Mouse (Mus musculus) kidney, adult 2 months (tissue): ENCODE measurements around the gene Prkar1a. TPM values are rescaled to one million over a fixed set of nuclear protein-coding genes. Genes with fewer than 3 reads are reported as not detected.

Experiments
- DNase-seq: peaks from one replicate; pipeline ENCODE4 v3.0.0; 2021
- H3K27ac ChIP-seq: fragments of 200-500 bp; 2 replicates; pipeline ENCODE4 v1.5.1; 2012; ENCODE audit warnings: low read depth, low read length, control low read depth, inconsistent platforms; ENCODE audit not compliant: insufficient read depth
- H3K27me3 ChIP-seq: fragments of 200-500 bp; replicated peaks from 2 replicates; pipeline ENCODE4 v1.6.1; 2012; ENCODE audit warnings: mild to moderate bottlenecking, moderate library complexity, low read length, inconsistent platforms; ENCODE audit not compliant: control insufficient read depth, insufficient read depth
- H3K36me3 ChIP-seq: fragments of 200-500 bp; 2 replicates; pipeline ENCODE4 v1.6.1; 2012; ENCODE audit warnings: mild to moderate bottlenecking, moderate library complexity, low read length, inconsistent platforms; ENCODE audit not compliant: control insufficient read depth, insufficient read depth
- H3K4me1 ChIP-seq: fragments of 200-500 bp; 2 replicates; pipeline ENCODE4 v1.6.1; 2011; ENCODE audit warnings: low read length; ENCODE audit not compliant: control insufficient read depth, insufficient read depth
- H3K4me3 ChIP-seq: fragments of 200-500 bp; 2 replicates; pipeline ENCODE4 v1.5.1; 2011; ENCODE audit warnings: mild to moderate bottlenecking, low read depth, low read length, control low read depth; ENCODE audit not compliant: insufficient read depth
- CTCF ChIP-seq: fragments of 200-500 bp; conservative IDR thresholded peaks from 2 replicates; pipeline ENCODE4 v1.5.1; 2011; ENCODE audit warnings: low read depth, mild to moderate bottlenecking, control low read depth, low read length, moderate library complexity, mixed read lengths; ENCODE audit not compliant: insufficient read depth, insufficient read length
- POLR2A ChIP-seq: fragments of 200-500 bp; IDR thresholded peaks from one replicate; pipeline ENCODE4 v1.6.1; 2011; ENCODE audit warnings: low read depth, low read length, control low read depth
- WGBS: fragments of 180-500 bp; shearing (Covaris S2); methylation state at CpG from one replicate; pipeline ENCODE4 v1.1.7; 2018; 5-methylcytosine and 5-hydroxymethylcytosine counted together
- polyA plus RNA-seq: library from polyadenylated mRNA; depleted of rRNA; stranded (reverse); fragments of >200 nt; gene quantifications from 2 replicates; pipeline ENCODE4 v1.2.3, GENCODE M21; 2012

The Prkar1a gene
- polyA plus RNA-seq, 1 experiment: 102 TPM

DNA sequence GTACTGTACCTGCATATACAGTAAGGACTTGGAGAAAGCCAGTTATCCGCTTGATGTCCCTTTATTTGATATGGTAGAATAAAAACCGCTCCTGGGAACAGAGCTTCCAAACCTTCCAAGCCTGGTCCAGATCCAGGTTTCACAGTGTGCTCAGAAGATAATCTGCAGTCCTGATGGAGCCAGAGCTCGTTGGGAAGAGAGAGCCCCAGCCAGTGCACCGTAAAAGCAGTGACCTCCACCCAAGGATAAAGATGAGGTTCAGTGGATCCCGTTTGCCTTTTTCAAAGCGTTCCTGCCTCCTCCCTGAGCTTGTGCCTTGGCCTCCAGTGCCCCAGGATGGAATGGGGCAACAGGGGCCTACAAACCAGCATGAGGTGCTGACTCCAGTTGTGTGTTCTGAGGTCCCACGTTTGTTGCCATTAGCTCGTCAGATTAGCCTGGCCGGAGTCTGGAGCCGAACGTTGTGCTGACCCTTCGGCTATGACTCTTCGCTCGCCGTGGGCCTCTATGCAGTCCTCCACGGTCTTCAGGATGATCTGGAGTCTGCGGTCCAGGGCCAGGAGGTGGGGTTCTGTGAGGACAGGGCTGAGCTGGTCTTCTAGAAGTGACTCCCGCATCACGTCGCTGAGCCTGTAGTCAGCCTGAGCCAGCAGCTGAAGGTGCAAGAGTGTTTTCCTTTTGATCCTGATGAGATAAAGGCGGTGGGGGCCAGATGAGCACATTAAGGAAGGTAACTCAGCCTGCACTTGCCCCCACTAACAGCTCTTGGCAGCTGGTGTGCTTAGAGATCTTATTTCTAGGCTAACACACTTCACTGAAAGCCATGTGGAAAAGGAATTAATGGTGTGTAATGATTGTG lies 23.9 kb downstream of the Prkar1a start:
- WGBS: 51% methylated on average over 21 of the region's 21 CpGs
- no peaks in the 10 kb centered on the region for H3K4me1 ChIP-seq
- no peak for DNase-seq

GRCm38 (mm10) chr11:109673741-109674140 lies 24.5 kb downstream of the Prkar1a start:
- WGBS: 82% methylated on average over 7 of the region's 7 CpGs

More for the DNA sequence above, 23.9 kb downstream of the Prkar1a start:
- Histone ChIP-seq H3K27ac (no peak overlapping the region), H3K27me3 (no peaks in the 10 kb centered on the region), H3K36me3 (peaks cover 2% of the 10 kb centered on the region; the same call in 1 of the 2 replicates), H3K4me3 (no peak overlapping the region)
- TF ChIP-seq POLR2A (no peak), CTCF (no peak)

GRCm38 (mm10) chr11:109674542-109674941 lies 25.3 kb downstream of the Prkar1a start:
- Histone ChIP-seq H3K36me3 (no peaks in the 10 kb centered on the region), H3K4me3 (no peak overlapping the region), H3K27ac (no peak overlapping the region), H3K4me1 (no peaks in the 10 kb centered on the region), H3K27me3 (no peaks in the 10 kb centered on the region)
- 82% methylated on average over 11 of the region's 11 CpGs for WGBS
- DNase-seq: no peak
- peak; percentile 17; the same call in 1 of the 2 replicates for TF ChIP-seq CTCF
- TF ChIP-seq POLR2A: no peak

More at GRCm38 (mm10) chr11:109673741-109674140, 24.5 kb downstream of the Prkar1a start:
- Histone ChIP-seq H3K36me3 (no peaks in the 10 kb centered on the region), H3K4me1 (no peaks in the 10 kb centered on the region), H3K27me3 (no peaks in the 10 kb centered on the region), H3K27ac (no peak overlapping the region), H3K4me3 (no peak overlapping the region)
- TF ChIP-seq CTCF (no peak), POLR2A (no peak)
- DNase-seq: no peak

GRCm38 (mm10) chr11:109675208-109675607 lies 26.0 kb downstream of the Prkar1a start:
- H3K4me3 ChIP-seq: no peak overlapping the region
- TF ChIP-seq POLR2A (no peak), CTCF (no peak)
- no peak overlapping the region for H3K27ac ChIP-seq
- DNase-seq: no peak
- H3K27me3 ChIP-seq: no peaks in the 10 kb centered on the region
- WGBS: 88% methylated on average over 3 of the region's 3 CpGs
- H3K36me3 ChIP-seq: no peaks in the 10 kb centered on the region
- no peaks in the 10 kb centered on the region for H3K4me1 ChIP-seq

GRCm38 (mm10) chr11:109675771-109676170 lies 26.6 kb downstream of the Prkar1a start:
- 92% methylated on average over 9 of the region's 9 CpGs for WGBS
- TF ChIP-seq POLR2A: no peak
- TF ChIP-seq CTCF: no peak
- no peaks in the 10 kb centered on the region for H3K36me3 ChIP-seq

GRCm38 (mm10) chr11:109676621-109677373 lies 27.6 kb downstream of the Prkar1a start:
- H3K4me3 ChIP-seq: no peak overlapping the region
- 77% methylated on average over 12 of the region's 12 CpGs for WGBS
- no peaks in the 10 kb centered on the region for H3K36me3 ChIP-seq
- TF ChIP-seq CTCF (no peak), POLR2A (no peak)
- peak; percentile 10 for DNase-seq
- no peaks in the 10 kb centered on the region for H3K27me3 ChIP-seq
- no peaks in the 10 kb centered on the region for H3K4me1 ChIP-seq
- no peak overlapping the region for H3K27ac ChIP-seq

More at GRCm38 (mm10) chr11:109675771-109676170, 26.6 kb downstream of the Prkar1a start:
- no peak for DNase-seq
- no peaks in the 10 kb centered on the region for H3K27me3 ChIP-seq
- no peak overlapping the region for H3K27ac ChIP-seq
- no peak overlapping the region for H3K4me3 ChIP-seq
- no peaks in the 10 kb centered on the region for H3K4me1 ChIP-seq

GRCm38 (mm10) chr11:109678291-109678690 lies 29.1 kb downstream of the Prkar1a start:
- H3K27ac ChIP-seq: no peak overlapping the region
- no peak for DNase-seq
- no peak for TF ChIP-seq CTCF
- no peak for TF ChIP-seq POLR2A
- H3K36me3 ChIP-seq: no peaks in the 10 kb centered on the region
- no peak overlapping the region for H3K4me3 ChIP-seq
- H3K4me1 ChIP-seq: no peaks in the 10 kb centered on the region
- 61% methylated on average over 12 of the region's 12 CpGs for WGBS
- H3K27me3 ChIP-seq: no peaks in the 10 kb centered on the region
